Mouse (Mus musculus) hindlimb bud, embryonic 11.5 days (tissue): ENCODE results near the gene Rpgrip1.

Experiments
- DNase-seq: peaks from one replicate; pipeline ENCODE4 v3.0.0-alpha.2; 2012; ENCODE audit warnings: low read depth, low spot score; ENCODE audit errors: extremely low spot score

Rpgrip1 gene

GRCm38 (mm10) chr14:52197156-52197878, 86.8 kb downstream of the Rpgrip1 start, which contains the start of gene Supt16:
Supt16 (minus strand) TSS chr14:52197416.
- peak; percentile 72 for DNase-seq

GRCm38 (mm10) chr14:52198141-52198540, 87.6 kb downstream of the Rpgrip1 start:
- DNase-seq: no peak

- DNase-seq: no peak
Observed at GRCm38 (mm10) chr14:52199412-52199811, 88.9 kb downstream of the Rpgrip1 start.
